Mouse (Mus musculus) kidney, adult 2 months (tissue): ENCODE measurements around the gene Slc11a1. TPM values are rescaled to one million over a fixed set of nuclear protein-coding genes. Genes with fewer than 3 reads are reported as not detected.

Experiments used
- DNase-seq: peaks from one replicate; pipeline ENCODE4 v3.0.0; 2021
- H3K27ac ChIP-seq: fragments of 200-500 bp; 2 replicates; pipeline ENCODE4 v1.5.1; 2012; ENCODE audit warnings: low read depth, low read length, control low read depth, inconsistent platforms; ENCODE audit not compliant: insufficient read depth
- H3K27me3 ChIP-seq: fragments of 200-500 bp; replicated peaks from 2 replicates; pipeline ENCODE4 v1.6.1; 2012; ENCODE audit warnings: mild to moderate bottlenecking, moderate library complexity, low read length, inconsistent platforms; ENCODE audit not compliant: control insufficient read depth, insufficient read depth
- H3K36me3 ChIP-seq: fragments of 200-500 bp; 2 replicates; pipeline ENCODE4 v1.6.1; 2012; ENCODE audit warnings: mild to moderate bottlenecking, moderate library complexity, low read length, inconsistent platforms; ENCODE audit not compliant: control insufficient read depth, insufficient read depth
- H3K4me1 ChIP-seq: fragments of 200-500 bp; 2 replicates; pipeline ENCODE4 v1.6.1; 2011; ENCODE audit warnings: low read length; ENCODE audit not compliant: control insufficient read depth, insufficient read depth
- H3K4me3 ChIP-seq: fragments of 200-500 bp; 2 replicates; pipeline ENCODE4 v1.5.1; 2011; ENCODE audit warnings: mild to moderate bottlenecking, low read depth, low read length, control low read depth; ENCODE audit not compliant: insufficient read depth
- CTCF ChIP-seq: fragments of 200-500 bp; conservative IDR thresholded peaks from 2 replicates; pipeline ENCODE4 v1.5.1; 2011; ENCODE audit warnings: low read depth, mild to moderate bottlenecking, control low read depth, low read length, moderate library complexity, mixed read lengths; ENCODE audit not compliant: insufficient read depth, insufficient read length
- POLR2A ChIP-seq: fragments of 200-500 bp; IDR thresholded peaks from one replicate; pipeline ENCODE4 v1.6.1; 2011; ENCODE audit warnings: low read depth, low read length, control low read depth
- WGBS: fragments of 180-500 bp; shearing (Covaris S2); methylation state at CpG from one replicate; pipeline ENCODE4 v1.1.7; 2018; 5-methylcytosine and 5-hydroxymethylcytosine counted together
- polyA plus RNA-seq: library from polyadenylated mRNA; depleted of rRNA; stranded (reverse); fragments of >200 nt; gene quantifications from 2 replicates; pipeline ENCODE4 v1.2.3, GENCODE M21; 2012

The Slc11a1 gene
- polyA plus RNA-seq, 1 experiment, result 13.4 TPM

- Histone ChIP-seq H3K36me3 (no peaks in the 10 kb centered on the region), H3K4me1 (peaks cover 4% of the 10 kb centered on the region; the same call in 1 of the 2 replicates), H3K27me3 (no peaks in the 10 kb centered on the region), H3K4me3 (no peak overlapping the region), H3K27ac (no peak overlapping the region)
- no peak for DNase-seq
- WGBS, result 83% methylated on average over 13 of the region's 13 CpGs
- TF ChIP-seq POLR2A (no peak), CTCF (no peak)
These were observed 8.4 kb downstream of the Slc11a1 start for GRCm38 (mm10) chr1:74383385-74383784.

GRCm38 (mm10) chr1:74384525-74384924 lies 9.5 kb downstream of the Slc11a1 start:
- WGBS, result 86% methylated on average over 8 of the region's 8 CpGs
- Histone ChIP-seq H3K4me1 (peaks cover 4% of the 10 kb centered on the region; the same call in 1 of the 2 replicates), H3K4me3 (no peak overlapping the region), H3K27ac (no peak overlapping the region), H3K27me3 (no peaks in the 10 kb centered on the region), H3K36me3 (no peaks in the 10 kb centered on the region)
- TF ChIP-seq CTCF (no peak), POLR2A (no peak)
- no peak for DNase-seq

GRCm38 (mm10) chr1:74385064-74385463 lies 10.1 kb downstream of the Slc11a1 start:
- H3K4me3 ChIP-seq, result no peak overlapping the region
- 94% methylated on average over 10 of the region's 10 CpGs for WGBS
- no peak for DNase-seq
- H3K27ac ChIP-seq, result no peak overlapping the region
- no peak for TF ChIP-seq POLR2A
- TF ChIP-seq CTCF, result no peak
- no peaks in the 10 kb centered on the region for H3K27me3 ChIP-seq
- H3K36me3 ChIP-seq, result no peaks in the 10 kb centered on the region
- peaks cover 4% of the 10 kb centered on the region; the same call in 1 of the 2 replicates for H3K4me1 ChIP-seq

GRCm38 (mm10) chr1:74385531-74385930 lies 10.5 kb downstream of the Slc11a1 start:
- H3K4me1 ChIP-seq, result peaks cover 4% of the 10 kb centered on the region; the same call in 1 of the 2 replicates
- TF ChIP-seq POLR2A (no peak), CTCF (no peak)
- no peak for DNase-seq
- WGBS, result 88% methylated on average over 8 of the region's 8 CpGs
- H3K27ac ChIP-seq, result no peak overlapping the region
- H3K36me3 ChIP-seq, result no peaks in the 10 kb centered on the region
- H3K4me3 ChIP-seq, result no peak overlapping the region
- H3K27me3 ChIP-seq, result no peaks in the 10 kb centered on the region

- no peak for TF ChIP-seq CTCF
- TF ChIP-seq POLR2A, result no peak
- Histone ChIP-seq H3K4me3 (peak overlapping the region; percentile 46), H3K36me3 (no peaks in the 10 kb centered on the region), H3K4me1 (peaks cover 4% of the 10 kb centered on the region; the same call in 1 of the 2 replicates), H3K27ac (peak overlapping the region; percentile 99), H3K27me3 (no peaks in the 10 kb centered on the region)
- WGBS, result 32% methylated on average over 7 of the region's 10 CpGs
- DNase-seq, result no peak
These were observed 11.3 kb downstream of the Slc11a1 start for GRCm38 (mm10) chr1:74386363-74386713.

- DNase-seq, result peak; percentile 98
- peak; percentile 59 for TF ChIP-seq CTCF
- TF ChIP-seq POLR2A, result peak; percentile 37
- under 1% methylated on average over 26 of the region's 26 CpGs for WGBS
- Histone ChIP-seq H3K36me3 (no peaks in the 10 kb centered on the region), H3K27me3 (no peaks in the 10 kb centered on the region), H3K4me1 (peaks cover 4% of the 10 kb centered on the region; the same call in 1 of the 2 replicates), H3K27ac (peak overlapping the region; percentile 99), H3K4me3 (peak overlapping the region; percentile 46)
These were observed 11.9 kb downstream of the Slc11a1 start for GRCm38 (mm10) chr1:74386714-74387385.

- TF ChIP-seq CTCF, result no peak
- TF ChIP-seq POLR2A, result no peak
- Histone ChIP-seq H3K27ac (peak overlapping the region; percentile 99), H3K4me1 (peaks cover 4% of the 10 kb centered on the region; the same call in 1 of the 2 replicates), H3K36me3 (no peaks in the 10 kb centered on the region), H3K4me3 (peak overlapping the region; percentile 46), H3K27me3 (no peaks in the 10 kb centered on the region)
- WGBS, result 51% methylated on average over 15 of the region's 15 CpGs
- DNase-seq, result no peak
These were observed 12.5 kb downstream of the Slc11a1 start for GRCm38 (mm10) chr1:74387386-74387988.
